Mouse (Mus musculus) thymus, postnatal 25 days (tissue): ENCODE measurements around the gene Noc3l.

Source experiments
- DNase-seq: peaks from one replicate; pipeline ENCODE4 v3.0.0; 2022

The Noc3l gene

GRCm38 (mm10) chr19:38758056-38758455, 61.0 kb downstream of the Noc3l start:
- DNase-seq, result no peak

- no peak for DNase-seq
Measured at GRCm38 (mm10) chr19:38757161-38757560, 61.9 kb downstream of the Noc3l start.

- no peak for DNase-seq
Measured at GRCm38 (mm10) chr19:38750192-38750591, 68.8 kb downstream of the Noc3l start.

GRCm38 (mm10) chr19:38746492-38747014, 72.5 kb downstream of the Noc3l start:
- DNase-seq, result no peak

GRCm38 (mm10) chr19:38745810-38746491, 73.1 kb downstream of the Noc3l start:
- peak; percentile 11 for DNase-seq

GRCm38 (mm10) chr19:38744546-38744945, 74.5 kb downstream of the Noc3l start:
- DNase-seq, result no peak
